Mouse (Mus musculus) stomach, embryonic 16.5 days (tissue): ENCODE measurements around the gene Cbx8. TPM values are rescaled to one million over a fixed set of nuclear protein-coding genes. Genes with fewer than 3 reads are reported as not detected.
A peak's percentile ranks its signal among the peaks of the same experiment; 100 is the strongest.

Source experiments
- ATAC-seq: fragments of 200-750 bp; cut with Nextera tagmentation; 2 replicates; pipeline ENCODE4 v1.8.0; 2017; ENCODE audit warnings: moderate number of reproducible peaks, moderate TSS enrichment; ENCODE audit not compliant: insufficient read depth, low FRiP score
- H3K27ac ChIP-seq: fragments of 300-500 bp; sonication (generic); 2 replicates; pipeline ENCODE4 v1.5.1; 2014; ENCODE audit warnings: low read length
- H3K27me3 ChIP-seq: fragments of 300-500 bp; sonication (generic); 2 replicates; pipeline ENCODE4 v1.6.1; 2014; ENCODE audit warnings: low read length, control low read depth, mixed read lengths; ENCODE audit not compliant: control insufficient read depth, insufficient read depth
- H3K36me3 ChIP-seq: fragments of 300-500 bp; sonication (generic); 2 replicates; pipeline ENCODE4 v1.6.1; 2014; ENCODE audit warnings: low read length; ENCODE audit not compliant: control insufficient read depth, insufficient read depth
- H3K4me1 ChIP-seq: fragments of 300-500 bp; sonication (generic); 2 replicates; pipeline ENCODE4 v1.6.1; 2014; ENCODE audit warnings: low read length, control low read depth, mixed read lengths; ENCODE audit not compliant: control insufficient read depth, insufficient read depth
- H3K4me2 ChIP-seq: fragments of 300-500 bp; sonication (generic); 2 replicates; pipeline ENCODE4 v1.6.1; 2014; ENCODE audit warnings: low read depth, low read length, mixed read lengths
- H3K4me3 ChIP-seq: fragments of 300-500 bp; sonication (generic); replicated peaks from 2 replicates; pipeline ENCODE4 v1.5.1; 2014; ENCODE audit warnings: mild to moderate bottlenecking, low read length
- H3K9ac ChIP-seq: fragments of 300-500 bp; sonication (generic); 2 replicates; pipeline ENCODE4 v1.6.1; 2014; ENCODE audit warnings: low read length
- H3K9me3 ChIP-seq: fragments of 300-500 bp; sonication (generic); replicated peaks from 2 replicates; pipeline ENCODE4 v1.6.1; 2016; ENCODE audit warnings: low read length, control low read depth; ENCODE audit not compliant: control insufficient read depth
- WGBS: fragments of 180-500 bp; shearing (Covaris S2); extraction: QIAGEN DNeasy Blood & Tissue Kit; methylation state at CpG from one replicate; pipeline ENCODE4 v1.1.7; 2014; 5-methylcytosine and 5-hydroxymethylcytosine counted together
- polyA plus RNA-seq: library from polyadenylated mRNA; unstranded; fragments of >200 nt; fragmentation: Nextera tagmentation; extraction: Ambion mirVana; gene quantifications from 2 replicates; pipeline ENCODE4 v1.2.1, GENCODE M21; 2015

Gene Cbx8
- polyA plus RNA-seq, 1 experiment from 2014 or later: 6.4 TPM

- ATAC-seq: no peak
- peaks cover 61% of the 10 kb centered on the region for H3K27me3 ChIP-seq
- peaks cover 31% of the 10 kb centered on the region for H3K4me1 ChIP-seq
These were observed 3.6 kb downstream of the Cbx8 start for GRCm38 (mm10) chr11:119036934-119037779.

GRCm38 (mm10) chr11:119036447-119036846, 4.3 kb downstream of the Cbx8 start:
- H3K4me1 ChIP-seq: peaks cover 23% of the 10 kb centered on the region
- 13% methylated on average over 15 of the region's 15 CpGs for WGBS
- H3K27me3 ChIP-seq: peaks cover 54% of the 10 kb centered on the region
- H3K4me2 ChIP-seq: no peak overlapping the region
- H3K9ac ChIP-seq: no peak overlapping the region
- no peak for ATAC-seq
- no peaks in the 10 kb centered on the region for H3K9me3 ChIP-seq
- H3K27ac ChIP-seq: no peak overlapping the region
- no peaks in the 10 kb centered on the region for H3K36me3 ChIP-seq
- H3K4me3 ChIP-seq: no peak overlapping the region

More at GRCm38 (mm10) chr11:119036934-119037779, 3.6 kb downstream of the Cbx8 start:
- peak overlapping the region; percentile 50 for H3K4me3 ChIP-seq
- peak overlapping the region; percentile 65 for H3K9ac ChIP-seq
- peak overlapping the region; percentile 61 for H3K4me2 ChIP-seq
- 7% methylated on average over 57 of the region's 57 CpGs for WGBS
- H3K36me3 ChIP-seq: no peaks in the 10 kb centered on the region
- H3K9me3 ChIP-seq: no peaks in the 10 kb centered on the region
- no peak overlapping the region for H3K27ac ChIP-seq

GRCm38 (mm10) chr11:119035686-119036165, 5.0 kb downstream of the Cbx8 start:
- WGBS: 13% methylated on average over 21 of the region's 21 CpGs
- no peaks in the 10 kb centered on the region for H3K36me3 ChIP-seq
- no peak overlapping the region for H3K9ac ChIP-seq
- H3K4me3 ChIP-seq: no peak overlapping the region
- peaks cover 23% of the 10 kb centered on the region for H3K4me1 ChIP-seq
- no peak for ATAC-seq
- peaks cover 53% of the 10 kb centered on the region for H3K27me3 ChIP-seq
- no peak overlapping the region for H3K27ac ChIP-seq
- H3K9me3 ChIP-seq: no peaks in the 10 kb centered on the region
- H3K4me2 ChIP-seq: no peak overlapping the region

- H3K4me1 ChIP-seq: peaks cover 22% of the 10 kb centered on the region
- no peak overlapping the region for H3K27ac ChIP-seq
- H3K27me3 ChIP-seq: peaks cover 53% of the 10 kb centered on the region
- 8% methylated on average over 21 of the region's 21 CpGs for WGBS
- ATAC-seq: no peak
- no peaks in the 10 kb centered on the region for H3K9me3 ChIP-seq
- H3K9ac ChIP-seq: no peak overlapping the region
- H3K36me3 ChIP-seq: no peaks in the 10 kb centered on the region
- no peak overlapping the region for H3K4me3 ChIP-seq
- H3K4me2 ChIP-seq: no peak overlapping the region
These were observed 5.6 kb downstream of the Cbx8 start for GRCm38 (mm10) chr11:119035094-119035685.

GRCm38 (mm10) chr11:119034635-119035034, 6.1 kb downstream of the Cbx8 start:
- Histone ChIP-seq H3K4me1 (peaks cover 16% of the 10 kb centered on the region), H3K9me3 (no peaks in the 10 kb centered on the region), H3K27me3 (peaks cover 53% of the 10 kb centered on the region), H3K4me3 (peak overlapping the region; percentile 35), H3K36me3 (no peaks in the 10 kb centered on the region), H3K9ac (peak overlapping the region; percentile 36; the same call in 1 of the 2 replicates), H3K27ac (no peak overlapping the region), H3K4me2 (peak overlapping the region; percentile 48)
- ATAC-seq: no peak
- 9% methylated on average over 19 of the region's 19 CpGs for WGBS

- Histone ChIP-seq H3K4me1 (peaks cover 10% of the 10 kb centered on the region), H3K36me3 (no peaks in the 10 kb centered on the region), H3K9me3 (no peaks in the 10 kb centered on the region), H3K4me3 (peak overlapping the region; percentile 35), H3K27me3 (peaks cover 49% of the 10 kb centered on the region), H3K27ac (no peak overlapping the region), H3K9ac (peak overlapping the region; percentile 36; the same call in 1 of the 2 replicates), H3K4me2 (peak overlapping the region; percentile 48)
- WGBS: 3% methylated on average over 26 of the region's 26 CpGs
- ATAC-seq: peak; percentile 65; the same call in 1 of the 2 replicates
These were observed 6.8 kb downstream of the Cbx8 start for GRCm38 (mm10) chr11:119033874-119034558.

DNA sequence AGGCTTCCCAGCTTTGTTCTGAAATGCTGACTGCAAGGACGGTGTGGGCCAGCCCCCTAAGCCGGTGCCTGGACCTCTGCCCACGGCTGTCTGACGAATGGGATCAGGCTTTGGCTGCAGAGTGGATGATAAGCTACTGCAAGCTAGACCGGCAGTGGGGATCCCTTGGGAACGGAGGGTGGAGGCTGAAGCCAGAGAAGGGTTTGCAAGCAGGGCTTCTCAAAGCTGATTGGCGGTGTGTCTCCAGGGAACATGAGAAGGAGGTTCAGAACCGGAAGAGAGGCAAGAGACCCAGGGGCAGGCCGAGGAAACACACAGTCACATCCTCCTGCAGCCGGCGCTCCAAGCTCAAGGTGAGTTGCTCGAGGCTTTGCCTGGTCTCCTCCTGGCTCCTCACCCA, 14.6 kb downstream of the Cbx8 start:
- WGBS: 47% methylated on average over 12 of the region's 12 CpGs
- Histone ChIP-seq H3K4me3 (no peak overlapping the region), H3K27ac (no peak overlapping the region), H3K4me1 (peaks cover 42% of the 10 kb centered on the region), H3K4me2 (no peak overlapping the region; the same call in 1 of the 2 replicates), H3K36me3 (peaks cover 8% of the 10 kb centered on the region; the same call in 1 of the 2 replicates), H3K27me3 (peaks cover 4% of the 10 kb centered on the region; the same call in 1 of the 2 replicates), H3K9me3 (no peaks in the 10 kb centered on the region), H3K9ac (no peak overlapping the region; the same call in 1 of the 2 replicates)
- ATAC-seq: no peak

- H3K4me3 ChIP-seq: peak overlapping the region; percentile 85
- ATAC-seq: no peak
- H3K9me3 ChIP-seq: no peaks in the 10 kb centered on the region
- 0 out of 2 replicates have a peak overlapping the region, but pooled peaks have one; percentile 67 for H3K27ac ChIP-seq
- peak overlapping the region; percentile 91 for H3K4me2 ChIP-seq
- 9% methylated on average over 7 of the region's 7 CpGs for WGBS
- peaks cover 42% of the 10 kb centered on the region for H3K4me1 ChIP-seq
- H3K36me3 ChIP-seq: peaks cover 8% of the 10 kb centered on the region; the same call in 1 of the 2 replicates
- H3K27me3 ChIP-seq: peaks cover 9% of the 10 kb centered on the region; the same call in 1 of the 2 replicates
- H3K9ac ChIP-seq: peak overlapping the region; percentile 85
These were observed 16.5 kb downstream of the Cbx8 start for GRCm38 (mm10) chr11:119024260-119024659.
